ENCODE assay signal across 1 mouse cellular context in the genomic region with DNA sequence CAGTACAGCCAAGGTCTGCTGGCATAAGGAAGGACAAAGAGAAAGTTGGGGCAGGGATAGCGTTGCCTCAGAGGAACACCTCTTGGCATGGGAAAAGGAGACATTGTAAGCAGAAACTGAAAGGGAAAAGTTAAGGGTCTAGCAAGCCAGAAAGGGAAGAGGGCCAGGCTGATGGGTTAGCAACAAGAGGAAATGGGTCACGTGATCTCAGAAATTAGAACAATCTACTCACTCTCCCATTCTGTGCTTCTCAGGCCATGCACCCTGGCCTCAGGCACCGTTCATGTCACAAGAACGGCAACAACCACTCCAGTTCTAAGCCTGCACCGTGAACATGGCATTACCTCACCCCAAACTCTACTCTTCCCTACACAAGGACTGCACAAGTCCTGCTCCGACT.
TF ChIP-seq lines count a peak whose summit lies in the region.

No protein-coding gene starts in this region.

TF ChIP-seq in MEL, 35 proteins besides CTCF, POLR2A, EP300 and RAD21 (continued from another document):
- TF ChIP-seq ETS1 (IDR thresholded peaks at IDR 0.05; ENCODE audit: low read depth, low read length) = no peak
- TF ChIP-seq CHD2 (IDR thresholded peaks at IDR 0.05; ENCODE audit: low read length) = no peak
- TF ChIP-seq TBP (IDR thresholded peaks at IDR 0.05; ENCODE audit: low read depth, low read length) = no peak
- TF ChIP-seq E2F4 (IDR thresholded peaks at IDR 0.05; ENCODE audit: borderline replicate concordance, low read depth, low read length) = no peak
- no peak for TF ChIP-seq TAL1 (IDR thresholded peaks at IDR 0.05; ENCODE audit: low read length)
- TF ChIP-seq UBTF (IDR thresholded peaks at IDR 0.05; ENCODE audit: borderline replicate concordance, insufficient read depth, low read depth, low read length) = no peak
- peak; percentile 36; the same call in 1 of the 2 replicates for TF ChIP-seq BHLHE40 (IDR thresholded peaks at IDR 0.05; ENCODE audit: borderline replicate concordance, low read depth, low read length)
- no peak for TF ChIP-seq RCOR1 (IDR thresholded peaks at IDR 0.05; ENCODE audit: low read depth, low read length)
- no peak for TF ChIP-seq MYC (IDR thresholded peaks at IDR 0.05; ENCODE audit: low read depth, low read length)
- no peak for TF ChIP-seq JUND (IDR thresholded peaks at IDR 0.05; ENCODE audit: low read depth, low read length)
- TF ChIP-seq MAX (IDR thresholded peaks at IDR 0.05; ENCODE audit: low read length) = 0 out of 2 replicates have a peak, but pooled peaks have one; percentile 59
- no peak for TF ChIP-seq ZNF384 (IDR thresholded peaks at IDR 0.05; ENCODE audit: low read depth, low read length)
